Mouse (Mus musculus) kidney, postnatal 0 days (tissue): ENCODE data around the gene Smarcb1. TPM values are rescaled to one million over a fixed set of nuclear protein-coding genes. Genes with fewer than 3 reads are reported as not detected.
"Not testable (repeated sequence)": the region's sequence is repeated elsewhere in the genome, so short reads cannot be mapped to it uniquely, and the experiment has no call there.

Source experiments
- ATAC-seq: fragments of 200-750 bp; cut with Nextera tagmentation; replicated peaks from 2 replicates; pipeline ENCODE4 v1.8.0; 2017; ENCODE audit warnings: low read depth, moderate number of reproducible peaks, moderate TSS enrichment, moderate library complexity; ENCODE audit not compliant: low FRiP score
- DNase-seq: peaks from one replicate; pipeline ENCODE4 v3.0.0-alpha.2; 2016; ENCODE audit warnings: low spot score
- H3K27ac ChIP-seq: fragments of 300-500 bp; sonication (generic); 2 replicates; pipeline ENCODE4 v1.5.1; 2014; ENCODE audit warnings: mild to moderate bottlenecking
- H3K27me3 ChIP-seq: fragments of 300-500 bp; sonication (generic); 2 replicates; pipeline ENCODE4 v1.6.1; 2014; ENCODE audit warnings: low read length, mixed read lengths; ENCODE audit not compliant: insufficient read depth
- H3K36me3 ChIP-seq: fragments of 300-500 bp; sonication (generic); 2 replicates; pipeline ENCODE4 v1.6.1; 2014; ENCODE audit warnings: low read length, mixed read lengths; ENCODE audit not compliant: insufficient read depth
- H3K4me1 ChIP-seq: fragments of 300-500 bp; sonication (generic); replicated peaks from 2 replicates; pipeline ENCODE4 v1.6.1; 2014; ENCODE audit warnings: antibody characterized with exemption, low read length, mixed read lengths; ENCODE audit not compliant: insufficient read depth
- H3K4me2 ChIP-seq: fragments of 300-500 bp; sonication (generic); 2 replicates; pipeline ENCODE4 v1.6.1; 2014; ENCODE audit warnings: mild to moderate bottlenecking, low read length, moderate library complexity, mixed read lengths
- H3K4me3 ChIP-seq: fragments of 300-500 bp; sonication (generic); replicated peaks from 2 replicates; pipeline ENCODE4 v1.5.1; 2014; ENCODE audit warnings: low read depth, low read length
- H3K9ac ChIP-seq: fragments of 300-500 bp; sonication (generic); 2 replicates; pipeline ENCODE4 v1.6.1; 2014; ENCODE audit warnings: low read depth, low read length
- H3K9me3 ChIP-seq: fragments of 300-500 bp; sonication (generic); replicated peaks from 2 replicates; pipeline ENCODE4 v1.6.1; 2016; ENCODE audit warnings: low read length, inconsistent platforms, mixed read lengths
- CTCF ChIP-seq: IDR thresholded peaks from 2 replicates; pipeline ENCODE4 v1.5.1; 2016; ENCODE audit warnings: antibody characterized with exemption, low read depth, mild to moderate bottlenecking, moderate library complexity
- WGBS: fragments of 180-500 bp; shearing (Covaris S2); extraction: QIAGEN DNeasy Blood & Tissue Kit; methylation state at CpG from one replicate; pipeline ENCODE4 v1.1.7; 2014; 5-methylcytosine and 5-hydroxymethylcytosine counted together
- polyA plus RNA-seq: library from polyadenylated mRNA; unstranded; fragments of >200 nt; fragmentation: Nextera tagmentation; extraction: Ambion mirVana; gene quantifications from 2 replicates; pipeline ENCODE4 v1.2.1, GENCODE M21; 2015

Smarcb1 gene
- polyA plus RNA-seq, 1 experiment from 2014 or later, result 149 TPM

GRCm38 (mm10) chr10:75895730-75896129 is 25.7 kb downstream of the Smarcb1 start:
- no peak for DNase-seq
- ATAC-seq, result no peak
- 91% methylated on average over 5 of the region's 5 CpGs for WGBS
- Histone ChIP-seq H3K4me1 (peaks cover 7% of the 10 kb centered on the region), H3K9me3 (no peaks in the 10 kb centered on the region), H3K4me2 (no peak overlapping the region), H3K36me3 (peaks cover 33% of the 10 kb centered on the region), H3K27ac (no peak overlapping the region), H3K4me3 (no peak overlapping the region), H3K27me3 (no peaks in the 10 kb centered on the region), H3K9ac (no peak overlapping the region)
- TF ChIP-seq CTCF, result no peak

GRCm38 (mm10) chr10:75894601-75895000 is 26.8 kb downstream of the Smarcb1 start:
- ATAC-seq (no peak), DNase-seq (no peak)
- Histone ChIP-seq H3K9ac (no peak overlapping the region), H3K9me3 (no peaks in the 10 kb centered on the region), H3K4me1 (peaks cover 8% of the 10 kb centered on the region), H3K4me2 (no peak overlapping the region), H3K4me3 (no peak overlapping the region), H3K36me3 (peaks cover 24% of the 10 kb centered on the region), H3K27ac (no peak overlapping the region), H3K27me3 (no peaks in the 10 kb centered on the region)
- WGBS, result 56% methylated on average over 6 of the region's 6 CpGs
- TF ChIP-seq CTCF, result no peak

GRCm38 (mm10) chr10:75893089-75893750 is 28.2 kb downstream of the Smarcb1 start, which contains the start of gene Derl3:
Derl3 (plus strand) TSS chr10:75893413.
- Histone ChIP-seq H3K4me2 (peak within 1 kb of the TSS; percentile 85), H3K36me3 (peaks cover 22% of the 10 kb centered on the region), H3K9me3 (no peaks in the 10 kb centered on the region), H3K4me3 (peak within 1 kb of the TSS; percentile 34), H3K9ac (peak within 1 kb of the TSS; percentile 46; the same call in 1 of the 2 replicates), H3K4me1 (peaks cover 13% of the 10 kb centered on the region), H3K27me3 (no peaks in the 10 kb centered on the region), H3K27ac (peak within 1 kb of the TSS; percentile 25; the same call in 1 of the 2 replicates)
- DNase-seq (peak; percentile 99), ATAC-seq (peak; percentile 99)
- no peak for TF ChIP-seq CTCF
- WGBS, result 2% methylated on average over 51 of the region's 51 CpGs

GRCm38 (mm10) chr10:75889406-75890153 is 31.8 kb downstream of the Smarcb1 start:
- H3K27me3 ChIP-seq, result no peaks in the 10 kb centered on the region
- ATAC-seq (no peak), DNase-seq (peak; percentile 49)
- no peak overlapping the region for H3K4me2 ChIP-seq
- H3K9ac ChIP-seq, result 0 out of 2 replicates have a peak overlapping the region, but pooled peaks have one; percentile 8
- 23% methylated on average over 8 of the region's 8 CpGs for WGBS
- H3K27ac ChIP-seq, result no peak overlapping the region
- no peaks in the 10 kb centered on the region for H3K9me3 ChIP-seq
- H3K36me3 ChIP-seq, result no peaks in the 10 kb centered on the region
- H3K4me1 ChIP-seq, result peaks cover 13% of the 10 kb centered on the region
- H3K4me3 ChIP-seq, result no peak overlapping the region
- TF ChIP-seq CTCF, result no peak

- not testable (repeated sequence) for H3K4me3 ChIP-seq, H3K4me2 ChIP-seq, ATAC-seq, H3K27me3 ChIP-seq, DNase-seq, H3K36me3 ChIP-seq, H3K27ac ChIP-seq, H3K9me3 ChIP-seq, H3K9ac ChIP-seq, H3K4me1 ChIP-seq
- 86% methylated on average over 5 of the region's 5 CpGs for WGBS
Observed at GRCm38 (mm10) chr10:75887504-75887903, 33.9 kb downstream of the Smarcb1 start.

- DNase-seq, result no peak
- Histone ChIP-seq H3K4me1 (peaks cover 10% of the 10 kb centered on the region; the same call in 1 of the 2 replicates), H3K4me3 (no peak overlapping the region), H3K27ac (no peak overlapping the region), H3K9me3 (no peaks in the 10 kb centered on the region), H3K36me3 (no peaks in the 10 kb centered on the region), H3K27me3 (no peaks in the 10 kb centered on the region), H3K4me2 (no peak overlapping the region), H3K9ac (no peak overlapping the region)
- TF ChIP-seq CTCF, result no peak
- no peak for ATAC-seq
- 95% methylated on average over 8 of the region's 8 CpGs for WGBS
Observed at GRCm38 (mm10) chr10:75884742-75885141, 36.7 kb downstream of the Smarcb1 start.
